Mouse (Mus musculus): Measurements from ENCODE around the gene Mgat5.

Gene Mgat5

GRCm38 (mm10) chr1:127395724-127396123, 190.9 kb downstream of the Mgat5 start:
- DNase-seq, result no peak

- DNase-seq, result no peak
Observed at GRCm38 (mm10) chr1:127396569-127397349, 191.9 kb downstream of the Mgat5 start.

- DNase-seq, result no peak
Observed at GRCm38 (mm10) chr1:127397396-127397795, 192.6 kb downstream of the Mgat5 start.

- no peak for DNase-seq
Observed at GRCm38 (mm10) chr1:127398186-127398585, 193.4 kb downstream of the Mgat5 start.

GRCm38 (mm10) chr1:127400198-127400597, 195.4 kb downstream of the Mgat5 start:
- DNase-seq, result peak; percentile 13 to 19

GRCm38 (mm10) chr1:127400666-127401065, 195.9 kb downstream of the Mgat5 start:
- DNase-seq, result no peak

- no peak for DNase-seq
Observed at GRCm38 (mm10) chr1:127404655-127405054, 199.8 kb downstream of the Mgat5 start.

- no peak for DNase-seq
Observed at GRCm38 (mm10) chr1:127408957-127409423, 204.2 kb downstream of the Mgat5 start.

- DNase-seq, result no peak
Observed at GRCm38 (mm10) chr1:127409512-127409911, 204.7 kb downstream of the Mgat5 start.

- DNase-seq, result peak; percentile 40 to 57
Observed at GRCm38 (mm10) chr1:127414500-127414899, 209.7 kb downstream of the Mgat5 start.

GRCm38 (mm10) chr1:127415896-127416295, 211.1 kb downstream of the Mgat5 start:
- no peak for DNase-seq

- DNase-seq, result no peak
Observed at GRCm38 (mm10) chr1:127416971-127417370, 212.2 kb downstream of the Mgat5 start.

- DNase-seq, result no peak
Observed at GRCm38 (mm10) chr1:127418916-127419575, 214.2 kb downstream of the Mgat5 start.

GRCm38 (mm10) chr1:127419581-127419980, 214.8 kb downstream of the Mgat5 start:
- no peak for DNase-seq

GRCm38 (mm10) chr1:127420383-127420782, 215.6 kb downstream of the Mgat5 start:
- DNase-seq, result no peak

- DNase-seq, result no peak
Observed at GRCm38 (mm10) chr1:127420795-127421194, 216.0 kb downstream of the Mgat5 start.

- peak; percentile 36 to 54 for DNase-seq
Observed at GRCm38 (mm10) chr1:127422565-127422964, 217.8 kb downstream of the Mgat5 start.

GRCm38 (mm10) chr1:127425021-127425532, 220.3 kb downstream of the Mgat5 start:
- DNase-seq, result peak in 1 of 2 experiments; percentile 23

- peak in 1 of 2 experiments; percentile 22 for DNase-seq
Observed at GRCm38 (mm10) chr1:127430290-127430689, 225.5 kb downstream of the Mgat5 start.

- DNase-seq, result no peak
Observed at GRCm38 (mm10) chr1:127434829-127435228, 230.0 kb downstream of the Mgat5 start.

- DNase-seq, result no peak
Observed at GRCm38 (mm10) chr1:127437091-127437490, 232.3 kb downstream of the Mgat5 start.

- no peak for DNase-seq
Observed at GRCm38 (mm10) chr1:127439452-127439891, 234.7 kb downstream of the Mgat5 start.

- no peak for DNase-seq
Observed at GRCm38 (mm10) chr1:127441007-127441406, 236.2 kb downstream of the Mgat5 start.

- no peak for DNase-seq
Observed at GRCm38 (mm10) chr1:127441736-127442135, 236.9 kb downstream of the Mgat5 start.
